Mouse (Mus musculus): ENCODE measurements around the gene Ccdc127.

DNA sequence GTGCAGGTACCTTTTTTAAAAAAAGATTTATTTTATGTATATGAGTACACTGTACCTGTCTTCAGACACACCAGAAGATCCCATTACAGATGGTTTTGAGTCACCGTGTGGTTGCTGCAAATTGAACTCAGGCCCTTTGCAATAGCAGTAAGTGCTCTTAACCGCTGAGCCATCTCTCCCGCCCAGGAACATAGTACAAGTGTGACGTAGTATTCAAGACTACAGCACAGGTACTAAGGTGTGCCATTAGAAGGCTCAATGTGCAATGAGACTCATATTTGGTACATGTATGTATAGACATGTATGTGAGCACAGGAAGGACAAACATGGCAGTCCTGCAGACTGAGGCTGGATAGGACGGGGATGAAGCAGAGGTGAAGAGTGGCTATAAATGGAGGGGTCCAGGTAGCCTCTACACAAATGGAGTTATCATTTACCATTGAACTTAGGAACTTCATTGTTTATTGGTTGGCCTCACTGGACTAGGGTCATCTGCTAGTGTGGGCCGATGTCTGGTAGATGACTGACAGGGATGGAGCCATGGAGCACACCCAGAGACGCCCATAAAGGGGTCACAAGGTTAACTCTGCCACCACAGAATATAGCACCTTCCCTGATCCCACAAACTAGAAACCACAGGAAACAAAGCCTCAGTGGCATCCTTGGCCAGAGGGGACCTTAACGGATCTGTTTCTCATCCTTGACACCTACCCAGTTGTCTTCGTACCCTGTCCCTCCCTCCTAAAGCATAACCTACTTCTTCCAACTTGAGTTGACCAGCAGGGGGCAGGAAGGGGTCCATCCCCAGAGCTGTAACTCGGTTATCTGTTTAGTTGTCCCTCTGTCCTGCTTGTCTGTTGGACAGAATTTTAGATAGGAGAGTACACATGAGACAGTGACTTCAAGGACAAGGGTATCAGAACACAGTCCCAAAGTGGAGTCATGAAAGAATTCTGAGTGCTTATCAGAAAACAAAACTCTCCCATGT is 47.8 kb upstream of the Ccdc127 start:
- TF ChIP-seq POLR2A (IDR thresholded peaks at IDR 0.05; ENCODE audit: borderline replicate concordance, extremely low read depth, low read depth, low read length) (no peak), CTCF (IDR thresholded peaks at IDR 0.05; ENCODE audit: insufficient read depth, low read length) (no peak)

All from lung, adult 2 months (tissue).